Mouse (Mus musculus) liver, adult (tissue): Measurements from ENCODE around the gene Ppp6r3.

ENCODE experiments used
- GATA4 ChIP-seq: IDR thresholded peaks from 2 replicates; pipeline ENCODE4 v1.6.1; 2014; ENCODE audit warnings: mild to moderate bottlenecking, low read length; ENCODE audit not compliant: insufficient replicate concordance

Ppp6r3 gene

DNA sequence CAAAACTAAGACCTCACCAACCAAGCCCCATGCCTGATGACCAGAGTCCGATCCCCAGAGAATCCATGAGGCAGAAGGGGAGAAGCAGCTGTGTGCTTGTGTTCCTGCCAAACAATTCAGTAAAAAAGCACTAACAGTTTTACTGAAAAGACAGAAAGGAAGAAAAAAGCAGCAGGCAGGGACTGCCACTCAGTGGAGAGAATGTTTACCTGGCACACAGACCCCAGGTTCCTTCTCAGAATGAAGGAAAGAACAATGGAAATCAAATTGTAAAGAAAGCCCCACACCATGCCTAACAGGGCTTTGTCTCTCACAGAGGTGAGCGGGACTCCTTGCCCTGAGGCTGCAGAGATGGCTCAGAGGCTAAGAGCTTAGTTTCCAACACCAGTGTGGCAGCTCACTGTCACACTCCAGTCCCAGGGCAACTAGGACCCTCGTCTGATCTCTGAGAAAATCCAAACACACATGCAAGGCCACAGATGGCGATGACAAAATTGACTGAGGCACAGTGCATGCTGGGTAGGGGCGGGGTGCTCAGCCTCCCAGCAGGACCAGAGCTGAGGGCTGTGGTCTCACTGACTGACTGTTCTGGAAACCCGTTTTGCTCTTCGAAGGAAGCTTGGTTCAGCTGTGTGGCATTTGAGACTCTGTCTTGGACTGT is 146.3 kb downstream of the Ppp6r3 start:
- no peak for TF ChIP-seq GATA4

DNA sequence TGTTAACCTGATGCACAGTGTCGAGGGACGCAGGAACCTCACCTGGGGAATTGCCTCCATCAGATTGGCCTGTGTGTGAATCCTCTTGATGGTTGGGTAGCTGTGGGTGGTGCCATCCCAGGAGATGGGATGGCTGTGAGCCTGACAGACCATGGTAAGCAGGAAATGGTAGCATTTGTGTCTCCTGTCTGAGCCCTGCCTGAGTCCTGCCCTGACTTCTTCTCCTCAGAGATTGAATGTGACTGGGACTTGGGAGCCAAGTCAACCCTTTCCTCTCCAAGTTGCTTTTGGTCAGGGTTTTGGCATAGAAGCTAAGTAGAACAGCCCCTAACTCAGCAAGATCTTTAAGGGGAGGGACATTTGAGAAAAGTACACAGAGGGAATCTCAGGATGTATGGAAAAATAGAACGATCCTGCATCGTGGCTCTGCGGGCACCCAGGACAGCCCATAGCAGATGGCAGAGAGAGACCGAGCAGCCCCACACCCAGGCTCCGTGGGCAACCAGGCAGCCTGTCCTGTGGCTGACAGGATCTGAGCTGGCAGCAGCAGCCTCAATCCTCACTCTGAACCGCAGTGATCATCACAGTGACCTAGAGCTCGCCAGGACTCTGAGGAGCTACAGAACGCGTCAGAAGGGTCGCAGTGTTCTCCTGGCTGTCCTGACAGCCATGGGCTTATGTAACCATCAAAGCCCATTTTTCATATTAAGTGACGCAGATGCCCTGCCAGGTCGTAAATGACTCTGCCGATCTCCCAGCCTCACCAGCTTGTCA is 147.3 kb downstream of the Ppp6r3 start:
- TF ChIP-seq GATA4, result no peak

DNA sequence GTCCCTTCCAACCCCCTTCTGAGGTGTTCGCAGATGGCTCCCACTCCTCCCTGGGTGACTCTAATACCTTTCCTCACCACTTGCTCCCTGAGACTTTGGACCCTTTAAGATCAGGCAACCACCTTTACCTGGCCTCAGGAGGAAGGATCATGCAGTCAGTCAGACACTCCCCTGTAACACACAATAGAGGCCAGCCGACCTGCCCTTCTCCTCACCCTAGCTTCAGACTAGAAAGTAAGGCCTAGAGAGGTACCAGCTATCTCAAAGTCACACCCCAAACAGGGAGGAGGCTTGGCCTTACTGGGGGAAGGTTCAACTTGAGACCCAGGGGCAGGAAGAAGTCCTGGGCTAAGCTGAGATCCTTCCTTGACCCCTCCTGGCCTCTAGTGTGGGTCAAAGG is 151.3 kb downstream of the Ppp6r3 start:
- TF ChIP-seq GATA4, result no peak

DNA sequence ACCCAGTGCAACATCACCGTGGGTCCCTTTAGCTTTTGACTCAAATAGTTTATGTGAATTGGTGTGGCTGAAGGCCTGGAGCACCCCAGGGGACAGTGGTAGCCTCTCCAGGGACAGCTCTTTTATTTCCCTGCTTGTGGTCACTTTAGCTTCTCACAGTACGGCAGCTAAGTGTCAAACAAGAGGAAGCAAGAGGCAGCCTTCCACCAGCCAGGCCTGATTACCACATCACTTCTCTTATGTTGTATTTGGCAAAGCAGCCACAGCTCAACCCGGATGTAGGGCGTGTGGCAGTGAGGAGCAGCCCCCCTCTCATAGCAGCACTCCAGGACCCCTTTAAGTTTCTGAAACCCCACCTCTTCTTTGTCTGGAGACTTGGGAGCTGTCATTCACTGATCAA is 152.6 kb downstream of the Ppp6r3 start:
- no peak for TF ChIP-seq GATA4

DNA sequence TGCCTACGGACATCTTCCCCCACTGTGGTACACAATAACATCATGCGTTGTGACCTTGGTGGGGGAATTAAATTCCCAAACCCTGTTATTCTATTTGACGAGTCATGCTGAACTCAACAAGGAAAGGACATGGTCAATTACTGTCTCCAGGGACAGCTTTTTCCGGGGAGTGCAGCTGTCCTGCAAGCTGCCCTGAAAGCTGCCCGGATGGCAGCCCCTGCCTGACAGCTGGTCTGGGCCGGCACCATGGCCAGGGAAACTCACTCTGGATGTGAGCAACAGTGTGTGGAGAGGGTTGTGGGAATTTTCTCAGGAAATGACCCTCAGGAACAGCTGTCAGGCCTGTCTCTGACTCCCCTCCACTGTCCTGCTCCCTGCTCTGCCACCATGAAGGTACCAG is 153.1 kb downstream of the Ppp6r3 start:
- TF ChIP-seq GATA4, result no peak

DNA sequence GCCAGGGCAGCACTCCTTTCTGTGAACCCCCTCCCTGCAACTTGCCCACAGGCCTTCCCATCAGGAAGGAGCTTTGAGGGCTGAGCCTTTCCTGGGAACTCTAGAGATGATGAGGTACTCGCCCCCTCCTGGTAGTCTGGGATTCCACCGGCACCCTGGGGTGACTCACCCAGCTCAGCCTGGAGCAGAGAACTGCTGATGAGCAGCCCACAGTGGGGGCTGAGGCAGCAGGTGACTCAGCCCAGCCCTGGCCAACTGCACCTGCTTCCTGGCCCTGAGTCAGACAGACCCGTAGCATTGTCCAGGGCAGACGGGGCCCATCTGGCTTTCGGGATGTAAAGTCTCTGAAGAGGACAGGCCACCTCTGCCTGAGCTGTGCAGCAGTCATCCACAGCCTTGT is 156.3 kb downstream of the Ppp6r3 start:
- no peak for TF ChIP-seq GATA4

GRCm38 (mm10) chr19:3414268-3414733 is 161.2 kb downstream of the Ppp6r3 start, which contains the start of gene Gal:
Gene Gal, minus strand, starts transcription at chr19:3414544.
- no peak for TF ChIP-seq GATA4

- TF ChIP-seq GATA4, result no peak
These were observed 169.8 kb downstream of the Ppp6r3 start for GRCm38 (mm10) chr19:3405531-3406281.
